Mouse (Mus musculus) neutrophil, adult 5-6 weeks (primary cell): ENCODE measurements around the gene Ctdspl. TPM values are rescaled to one million over a fixed set of nuclear protein-coding genes. Genes with fewer than 3 reads are reported as not detected.

Source experiments
- ATAC-seq: fragments of 151-379, 151-347 bp; 2 replicates; pipeline ENCODE4 v1.8.0; 2017; ENCODE audit warnings: mild to moderate bottlenecking, moderate TSS enrichment; ENCODE audit not compliant: insufficient number of reproducible peaks, poor library complexity, low FRiP score, severe bottlenecking; ENCODE audit errors: extremely low read depth
- total RNA-seq: library from RNA; stranded (forward); fragments of 200-1000 nt; gene quantifications from 2 replicates; pipeline ENCODE4 v1.2.3, GENCODE M21; 2017

Ctdspl gene
- 0.35 and 0.37 TPM in 2 replicates for total RNA-seq

DNA sequence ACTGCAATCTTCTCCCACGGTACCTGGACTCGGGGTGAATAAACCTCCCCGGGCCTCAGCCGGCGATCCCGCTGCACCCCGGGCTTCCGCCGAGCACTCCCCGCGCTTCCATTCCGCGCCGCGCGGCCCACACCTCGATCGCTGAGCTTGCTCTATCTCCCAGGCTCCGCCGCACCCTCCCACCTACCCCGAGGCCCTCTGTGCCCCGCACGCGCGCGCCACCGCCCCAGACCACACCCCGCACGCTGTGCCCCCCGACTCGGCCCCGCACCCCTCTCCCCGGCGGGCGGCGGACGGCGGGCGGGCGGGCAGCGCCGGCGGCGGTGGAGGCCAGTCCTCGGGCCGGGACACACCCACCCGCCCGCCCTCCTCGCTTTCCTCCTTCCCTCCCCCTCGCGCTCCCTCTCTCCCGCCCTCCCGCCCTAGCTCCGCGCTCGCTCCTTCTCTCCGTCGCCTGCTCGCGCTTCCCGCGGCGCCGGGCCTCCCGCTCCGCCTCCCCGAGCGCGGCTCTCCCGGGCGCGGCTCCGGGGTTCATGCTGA, at the start of gene Ctdspl:
Ctdspl (plus strand) TSS at position 343 of the 540 bp plus-strand sequence.
- no peak for ATAC-seq

GRCm38 (mm10) chr9:118876902-118877301, 49.4 kb upstream of the Ctdspl start:
- no peak for ATAC-seq

DNA sequence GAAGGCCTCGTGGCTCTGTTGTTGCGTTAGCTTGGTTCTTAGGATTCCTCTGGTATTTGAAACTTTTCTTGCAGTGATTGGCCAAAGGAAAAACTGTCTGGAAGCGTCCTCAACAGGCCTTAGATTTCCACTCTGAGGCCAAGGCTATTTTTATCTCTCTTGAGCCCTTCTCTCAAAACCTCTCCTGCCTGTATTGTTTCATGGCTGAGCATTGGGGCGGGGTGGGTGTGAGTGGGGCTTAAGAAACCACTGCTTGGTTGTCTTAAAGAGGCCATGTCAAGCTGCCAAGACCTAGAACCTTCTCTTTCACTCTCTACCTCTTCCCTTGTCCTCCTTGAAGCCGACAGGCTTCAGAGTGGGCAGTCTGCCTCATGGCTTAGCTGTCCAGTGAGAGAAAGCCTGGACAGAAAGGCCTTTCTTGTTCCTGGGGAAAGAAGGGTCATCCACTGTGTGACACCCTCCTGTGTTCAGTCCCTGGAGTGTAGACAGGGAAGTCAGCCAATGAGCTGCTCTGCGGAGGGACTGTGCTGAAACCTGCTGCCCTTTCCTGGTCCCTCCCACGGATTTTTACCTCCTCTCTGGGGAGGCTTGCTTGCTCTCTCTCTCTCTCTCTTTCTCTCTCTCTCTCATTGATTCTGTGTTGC, 48.8 kb upstream of the Ctdspl start:
- ATAC-seq: no peak

GRCm38 (mm10) chr9:118878596-118878995, 47.7 kb upstream of the Ctdspl start:
- ATAC-seq: no peak

- no peak for ATAC-seq
Observed at GRCm38 (mm10) chr9:118881281-118881945, 44.8 kb upstream of the Ctdspl start.

DNA sequence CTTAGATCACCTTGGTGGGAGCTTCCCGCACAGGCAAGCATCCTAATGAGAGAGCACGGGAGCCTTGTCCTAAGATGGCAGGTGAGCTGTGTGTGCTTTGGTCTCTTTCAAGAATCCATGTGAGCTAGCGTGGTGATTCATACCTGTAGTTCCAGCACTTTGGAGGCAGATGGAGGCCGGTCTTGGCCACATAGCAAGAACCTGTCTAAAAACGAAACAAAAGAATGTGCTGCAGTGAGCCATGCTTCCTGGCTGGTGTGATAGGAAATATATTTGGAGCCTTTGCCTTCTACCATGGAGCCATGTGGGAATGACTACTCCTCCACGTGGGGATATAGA, 44.3 kb upstream of the Ctdspl start:
- no peak for ATAC-seq

DNA sequence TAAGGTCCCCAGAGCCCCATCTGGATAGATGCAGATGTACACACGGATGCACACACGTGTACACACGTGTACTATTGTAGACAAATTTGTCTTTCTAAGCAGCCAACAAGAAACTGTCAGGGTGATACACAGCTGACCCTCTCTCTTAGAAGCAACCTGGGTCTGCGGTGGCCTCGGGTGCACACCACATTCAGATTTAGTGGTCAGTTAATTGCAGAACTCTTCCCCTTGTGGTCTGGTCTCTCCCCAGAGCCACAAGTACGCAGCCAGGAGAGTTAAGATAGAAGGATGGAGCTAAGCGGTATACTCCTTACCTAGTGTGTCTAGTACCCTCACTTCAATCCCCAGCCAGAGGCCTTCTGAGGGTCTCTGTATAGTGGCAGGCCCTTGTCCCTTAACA, 43.1 kb upstream of the Ctdspl start:
- ATAC-seq: no peak

DNA sequence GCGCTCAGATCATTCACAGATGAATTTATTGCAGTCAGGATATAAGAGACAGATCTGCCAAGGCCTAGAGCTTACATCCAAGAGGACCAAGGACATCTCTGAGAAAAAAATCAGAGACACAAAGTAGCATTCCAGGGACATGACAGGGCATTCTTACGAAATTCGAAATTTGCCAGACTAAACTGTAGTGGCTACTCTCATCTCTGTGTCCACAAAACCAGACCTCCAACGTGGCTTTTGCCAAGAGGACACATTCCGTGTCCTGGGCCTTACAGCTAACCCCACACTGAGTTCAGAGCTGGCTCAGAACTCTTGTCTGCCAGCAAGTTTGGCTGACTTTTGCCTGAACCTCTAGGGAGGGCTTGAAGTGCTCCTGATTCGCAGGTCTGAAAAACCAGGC, 40.5 kb upstream of the Ctdspl start:
- ATAC-seq: no peak

- ATAC-seq: no peak
Observed at GRCm38 (mm10) chr9:118887201-118887600, 39.1 kb upstream of the Ctdspl start.

DNA sequence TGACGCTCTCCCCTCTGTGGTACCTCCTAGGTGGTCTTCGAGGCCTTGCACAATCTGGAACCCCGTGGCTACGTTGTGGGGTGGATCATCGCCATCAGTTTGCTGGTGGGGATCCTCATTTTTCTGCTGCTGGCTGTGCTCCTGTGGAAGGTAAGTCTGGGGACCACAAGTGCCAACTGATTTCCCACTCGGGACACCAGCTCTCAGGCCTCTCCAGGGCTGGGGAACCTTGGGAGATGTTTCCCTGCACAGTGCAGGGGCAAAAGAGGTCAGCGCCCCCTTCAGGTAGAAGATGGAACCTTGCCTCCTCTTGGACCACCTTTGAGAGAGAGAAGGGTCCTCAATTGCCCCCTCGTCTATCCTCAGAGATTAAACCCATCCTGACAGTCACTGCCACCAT, 38.5 kb upstream of the Ctdspl start:
- ATAC-seq: no peak

- ATAC-seq: no peak
Observed at GRCm38 (mm10) chr9:118890149-118890548, 36.1 kb upstream of the Ctdspl start.

DNA sequence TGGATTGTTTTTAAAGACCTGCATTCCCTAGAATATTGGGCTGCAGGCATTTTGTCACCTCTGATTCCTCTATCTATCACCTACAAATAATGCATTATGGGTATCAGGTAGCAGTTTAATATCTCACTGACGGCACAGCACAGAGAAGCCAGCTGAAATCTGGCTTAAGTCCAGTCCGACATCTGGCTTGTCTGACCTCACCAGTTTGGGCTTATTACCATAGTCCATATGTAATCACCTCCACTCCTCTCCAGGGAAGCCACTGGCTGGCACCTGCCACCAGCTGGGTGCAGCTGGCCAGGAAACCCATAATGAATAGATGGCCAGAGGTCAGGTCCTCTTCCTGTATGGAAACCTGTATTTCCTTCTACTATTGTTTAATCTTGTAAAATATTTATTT, 35.6 kb upstream of the Ctdspl start:
- no peak for ATAC-seq

DNA sequence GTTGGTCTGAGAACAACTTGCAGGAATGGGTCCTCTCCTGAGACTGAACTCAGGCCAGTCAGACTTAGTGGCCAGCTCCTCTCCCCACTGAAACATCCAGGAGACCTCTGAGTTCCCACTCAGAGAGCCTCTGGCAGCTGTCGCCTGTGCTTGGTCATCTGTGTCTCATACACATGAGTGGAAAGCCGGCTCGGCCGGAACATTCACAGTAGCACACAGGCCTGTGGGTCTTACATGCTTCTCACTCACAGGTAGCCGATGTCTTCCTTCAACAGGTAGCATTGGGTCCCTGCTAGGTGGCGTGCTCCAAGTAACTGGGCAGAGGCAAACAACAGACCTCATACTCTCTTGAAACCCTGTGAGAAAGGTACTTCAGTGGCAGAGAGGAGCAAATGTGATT, 35.2 kb upstream of the Ctdspl start:
- no peak for ATAC-seq

DNA sequence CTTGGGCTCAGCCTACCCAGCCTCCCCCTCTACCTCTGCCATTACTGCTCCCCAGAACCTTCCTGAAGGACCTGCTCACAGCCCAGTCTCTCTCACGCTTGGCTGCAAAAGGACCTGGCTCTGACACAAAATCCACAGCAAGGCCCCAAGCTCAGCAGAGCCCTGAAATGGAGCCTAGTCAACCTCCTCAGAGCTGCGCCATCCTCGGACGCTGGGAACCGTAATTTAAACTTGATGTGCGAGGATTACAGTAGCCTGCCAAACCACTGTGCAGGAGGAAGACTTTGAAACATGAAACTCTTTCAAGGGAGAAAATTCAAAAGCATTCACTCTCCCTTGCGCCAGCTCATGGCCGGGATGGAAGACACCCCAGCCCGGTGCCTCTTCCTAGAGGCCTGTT, 34.7 kb upstream of the Ctdspl start:
- ATAC-seq: no peak

GRCm38 (mm10) chr9:118895101-118895500, 31.2 kb upstream of the Ctdspl start:
- no peak for ATAC-seq

DNA sequence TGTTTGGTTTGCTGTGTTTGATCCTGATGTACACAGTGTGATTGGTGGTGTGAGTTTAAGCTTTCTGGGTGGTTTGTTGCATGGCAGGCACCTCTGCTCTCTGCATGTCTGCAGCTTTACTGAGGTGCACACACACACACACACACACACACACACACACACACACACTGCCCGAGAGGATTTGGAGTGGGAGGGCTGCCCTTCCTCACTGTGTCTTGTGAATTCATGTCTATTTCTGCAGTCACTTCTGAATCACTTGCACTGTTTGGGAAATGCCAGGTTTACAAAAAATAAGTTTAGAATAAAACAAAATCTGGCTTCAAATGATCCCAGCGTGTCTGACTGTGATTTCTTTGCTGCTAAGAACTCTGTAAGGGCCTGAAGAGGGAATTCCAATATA, 25.6 kb upstream of the Ctdspl start:
- ATAC-seq: no peak

GRCm38 (mm10) chr9:118901917-118902316, 24.3 kb upstream of the Ctdspl start:
- ATAC-seq: no peak

DNA sequence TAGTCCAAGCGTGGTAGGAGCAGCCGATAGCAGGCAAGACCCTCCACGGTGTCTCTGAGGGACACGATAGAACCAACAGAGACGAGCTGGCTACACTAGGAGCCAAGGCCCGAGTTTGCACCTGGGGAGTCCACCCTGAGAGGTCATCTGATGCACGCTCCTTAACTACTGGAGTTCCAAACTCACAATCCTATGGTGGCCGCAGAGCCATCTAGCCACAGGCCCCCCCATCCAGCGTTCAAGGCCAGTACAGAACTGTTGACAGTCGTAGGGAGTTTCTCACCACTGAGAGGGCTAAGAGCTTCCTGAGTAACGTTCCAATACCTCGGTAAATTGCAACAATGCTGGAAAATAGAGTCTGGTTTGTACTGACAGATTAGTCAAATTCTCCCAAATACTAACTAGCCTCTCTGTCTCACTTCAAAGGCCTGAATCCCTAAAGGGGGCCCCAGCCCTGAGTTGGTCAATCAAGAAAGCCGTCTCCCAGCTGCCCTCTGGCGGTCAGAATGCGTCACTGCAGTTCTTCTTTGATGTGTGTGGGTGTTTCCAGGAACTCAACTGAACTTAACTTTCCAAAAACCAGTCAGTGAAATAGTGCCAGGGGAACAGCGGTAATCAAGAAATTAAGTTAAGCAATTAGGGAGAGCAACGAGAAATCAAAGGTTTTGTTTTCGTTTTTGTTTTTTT, 18.2 kb upstream of the Ctdspl start:
- peak; percentile 43; the same call in 1 of the 2 replicates for ATAC-seq

- ATAC-seq: no peak
Observed at GRCm38 (mm10) chr9:118913048-118913447, 13.2 kb upstream of the Ctdspl start.

DNA sequence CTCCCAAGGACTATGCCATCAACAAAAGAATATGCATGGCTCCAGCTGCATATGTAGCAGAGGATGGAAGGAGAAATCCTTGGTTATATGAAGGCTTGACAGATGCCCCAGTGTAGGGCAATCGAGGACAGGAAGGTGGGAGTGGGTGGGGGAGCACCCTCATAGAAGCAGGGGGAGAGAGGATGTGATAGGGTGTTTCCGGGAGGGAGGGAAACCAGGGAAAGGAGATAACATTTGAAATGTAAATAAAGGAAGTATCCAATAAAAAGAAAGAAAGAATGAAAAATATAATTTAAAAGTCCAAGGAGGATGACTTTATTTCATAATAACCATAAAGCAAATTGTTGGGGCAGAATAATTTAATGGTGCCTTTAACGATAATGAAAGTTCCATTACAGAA, 12.6 kb upstream of the Ctdspl start:
- ATAC-seq: no peak
